Mouse (Mus musculus) testis, postnatal 10 days (tissue): ENCODE results near the gene Wdr61.
A peak's percentile ranks its signal among the peaks of the same experiment; 100 is the strongest.
"Not testable (repeated sequence)": the region's sequence is repeated elsewhere in the genome, so short reads cannot be mapped to it uniquely, and the experiment has no call there.

ENCODE experiments used
- DNase-seq: peaks from one replicate; pipeline ENCODE4 v3.0.0; 2021; ENCODE audit warnings: low spot score

The Wdr61 gene

GRCm38 (mm10) chr9:54726315-54726714 lies 8.0 kb downstream of the Wdr61 start:
- no peak for DNase-seq

GRCm38 (mm10) chr9:54722596-54722995 lies 11.7 kb downstream of the Wdr61 start:
- DNase-seq, result no peak

- no peak for DNase-seq
These were observed 12.2 kb downstream of the Wdr61 start for GRCm38 (mm10) chr9:54722156-54722555.

- DNase-seq, result no peak
These were observed 16.8 kb downstream of the Wdr61 start for GRCm38 (mm10) chr9:54717527-54717926.

GRCm38 (mm10) chr9:54715776-54716175 lies 18.5 kb downstream of the Wdr61 start:
- DNase-seq, result no peak

- no peak for DNase-seq
These were observed 26.2 kb downstream of the Wdr61 start for GRCm38 (mm10) chr9:54708085-54708484.

- no peak for DNase-seq
These were observed 26.9 kb downstream of the Wdr61 start for GRCm38 (mm10) chr9:54707288-54707999.

- DNase-seq, result no peak
These were observed 28.8 kb downstream of the Wdr61 start for GRCm38 (mm10) chr9:54705561-54705960.

- DNase-seq, result no peak
These were observed 30.0 kb downstream of the Wdr61 start for GRCm38 (mm10) chr9:54704361-54704760.

GRCm38 (mm10) chr9:54702581-54702980 lies 31.7 kb downstream of the Wdr61 start:
- no peak for DNase-seq

- no peak for DNase-seq
These were observed 33.6 kb downstream of the Wdr61 start for GRCm38 (mm10) chr9:54700746-54701145.

- no peak for DNase-seq
These were observed 34.2 kb downstream of the Wdr61 start for GRCm38 (mm10) chr9:54700174-54700475.

GRCm38 (mm10) chr9:54699345-54700173 lies 34.8 kb downstream of the Wdr61 start:
- peak; percentile 84 for DNase-seq

- no peak for DNase-seq
These were observed 35.3 kb downstream of the Wdr61 start for GRCm38 (mm10) chr9:54699087-54699344.

- no peak for DNase-seq
These were observed 35.8 kb downstream of the Wdr61 start, which contains the start of gene Dnaja4 for GRCm38 (mm10) chr9:54698318-54699086. Dnaja4 (plus strand) TSS chr9:54698873.

- not testable (repeated sequence) for DNase-seq
These were observed 43.0 kb downstream of the Wdr61 start for GRCm38 (mm10) chr9:54691241-54691805.

GRCm38 (mm10) chr9:54690697-54691096 lies 43.6 kb downstream of the Wdr61 start:
- DNase-seq, result not testable (repeated sequence)

GRCm38 (mm10) chr9:54689446-54689845 lies 44.9 kb downstream of the Wdr61 start:
- DNase-seq, result no peak

- DNase-seq, result no peak
These were observed 46.8 kb downstream of the Wdr61 start for GRCm38 (mm10) chr9:54687246-54688236.

- DNase-seq, result no peak
These were observed 50.3 kb downstream of the Wdr61 start for GRCm38 (mm10) chr9:54683814-54684605.

- no peak for DNase-seq
These were observed 51.5 kb downstream of the Wdr61 start for GRCm38 (mm10) chr9:54682846-54683245.
